Mouse (Mus musculus) CH12.LX (cell line): ENCODE data around the gene Mrpl42.

Experiments used
- CHD2 ChIP-seq: IDR thresholded peaks from 2 replicates; pipeline ENCODE4 v1.6.1; 2011; ENCODE audit warnings: low read length, improper control_type of control experiment
- CTCF ChIP-seq, 2 experiments: IDR thresholded peaks in 1 of 2; conservative IDR thresholded peaks in 1 of 2; 2 replicates each; pipeline ENCODE4 v1.5.1; 2011 to 2012; ENCODE audit warnings: low read depth in 2 of 2, low read length in 2 of 2, improper control_type of control experiment in 1 of 2, inconsistent platforms in 1 of 2, mild to moderate bottlenecking in 1 of 2, moderate library complexity in 1 of 2
- MAFK ChIP-seq: IDR thresholded peaks from 2 replicates; pipeline ENCODE4 v1.6.1; 2011; ENCODE audit warnings: low read length, improper control_type of control experiment; ENCODE audit not compliant: insufficient replicate concordance
- MAX ChIP-seq: IDR thresholded peaks from 2 replicates; pipeline ENCODE4 v1.6.1; 2011; ENCODE audit warnings: low read length, improper control_type of control experiment

GRCm38 (mm10) chr10:95475923-95476322 lies 25.8 kb downstream of the Mrpl42 start:
- TF ChIP-seq CHD2 (no peak), MAX (no peak), CTCF (conservative IDR thresholded peaks at IDR 0.05 in 1 of 2, IDR thresholded peaks at IDR 0.05 in 1 of 2; ENCODE audit: low read depth in 2 of 2, low read length in 2 of 2) (peak; percentile 68 to 97), MAFK (no peak)
